In genomic region chr1:39457887-39458874, GRCm38 (mm10) we compare ENCODE assay signal across 12 mouse cellular contexts. TPM values are rescaled to one million over a fixed set of nuclear protein-coding genes. Genes with fewer than 3 reads are reported as not detected.
DNase-seq lines count a peak whose midpoint lies in the region; ATAC-seq lines count a peak whose summit lies in the region.
"Had no signal": no experiment of that assay in that cellular context is flagged by ENCODE, and none has a peak within 500 bp of the region (broad histone marks: within the 10 kb centered on the region; RNA-seq: fewer than 3 reads in every experiment).

No protein-coding gene starts in this region.

- no peak overlapping the region for H3K4me3 ChIP-seq in lung, embryonic 16.5 days (ENCODE audit: low read length)
- H3K4me3 ChIP-seq: heart, embryonic 10.5 days; neural tube, embryonic 12.5 days had no signal

- no peaks in the 10 kb centered on the region for H3K9me3 ChIP-seq in lung, embryonic 16.5 days (ENCODE audit: control insufficient read depth, low read length)
- H3K9me3 ChIP-seq: heart, embryonic 10.5 days; neural tube, embryonic 12.5 days had no signal

- 63% methylated on average over 13 of the region's 13 CpGs for WGBS in lung, embryonic 16.5 days

- no peaks in the 10 kb centered on the region for H3K27me3 ChIP-seq in lung, embryonic 16.5 days (ENCODE audit: control insufficient read depth, insufficient read depth, low read depth, low read length)
- H3K27me3 ChIP-seq: neural tube, embryonic 12.5 days had no signal

- peaks cover 13% of the 10 kb centered on the region; the same call in 1 of the 2 replicates for H3K4me1 ChIP-seq in lung, embryonic 16.5 days (replicated peaks; ENCODE audit: control insufficient read depth, insufficient read depth, low read length)

- H3K9ac ChIP-seq in lung, embryonic 16.5 days (ENCODE audit: low read length) = no peak overlapping the region
- H3K9ac ChIP-seq: neural tube, embryonic 12.5 days had no signal

- peak overlapping the region; percentile 73 for H3K27ac ChIP-seq in lung, embryonic 16.5 days (ENCODE audit: low read length)
- H3K27ac ChIP-seq: heart, embryonic 10.5 days; neural tube, embryonic 12.5 days had no signal

- no peaks in the 10 kb centered on the region for H3K36me3 ChIP-seq in lung, embryonic 16.5 days (ENCODE audit: control insufficient read depth, insufficient read depth, low read length)
- H3K36me3 ChIP-seq: heart, embryonic 10.5 days; neural tube, embryonic 12.5 days had no signal

- H3K4me2 ChIP-seq in lung, embryonic 16.5 days (ENCODE audit: low read depth, low read length) = no peak overlapping the region
- H3K4me2 ChIP-seq: neural tube, embryonic 12.5 days had no signal

- peak; percentile 81 for ATAC-seq in lung, embryonic 16.5 days (ENCODE audit: low read depth)

- peak; percentile 25 for DNase-seq in kidney, adult 9 months
- no peak for DNase-seq in kidney, postnatal 14 days
- peak; percentile 77 to 83 for DNase-seq in cerebellum, adult 18-20 months
- DNase-seq in cerebellum, postnatal 10 days = peak; percentile 33 to 48
- DNase-seq in layer of hippocampus, adult 8-10 months (ENCODE audit: low spot score in 2 of 2) = no peak
- DNase-seq in thymus, postnatal 36 days = no peak
- DNase-seq in retina, postnatal 1 day = no peak
- DNase-seq: heart, postnatal 36 days; midbrain, embryonic 14.5 days had no signal

RNA-seq across cellular contexts. Expression of gene Tbc1d8, which starts 20.4 kb away (rescaled TPM):
- 13.3 and 14.7 TPM in 2 replicates for polyA plus RNA-seq in lung, embryonic 16.5 days (2015; fragmentation: Nextera tagmentation; extraction: Ambion mirVana)
- total RNA-seq in layer of hippocampus, adult 8-10 months (2022) = 10 to 100 TPM; 13.4 to 15.4 (median 15.0) TPM

Comparison
In these comparisons a context has a peak if more than half of its experiments do, and no peak if none do; other contexts are left out.
1. DNase-seq: peak in kidney, adult 9 months (single experiment), cerebellum, adult 18-20 months (2 of 2) and cerebellum, postnatal 10 days (2 of 2); none in kidney, postnatal 14 days (single experiment), layer of hippocampus, adult 8-10 months (0 of 2), thymus, postnatal 36 days (0 of 2) and retina, postnatal 1 day (single experiment).